In the genomic region with DNA sequence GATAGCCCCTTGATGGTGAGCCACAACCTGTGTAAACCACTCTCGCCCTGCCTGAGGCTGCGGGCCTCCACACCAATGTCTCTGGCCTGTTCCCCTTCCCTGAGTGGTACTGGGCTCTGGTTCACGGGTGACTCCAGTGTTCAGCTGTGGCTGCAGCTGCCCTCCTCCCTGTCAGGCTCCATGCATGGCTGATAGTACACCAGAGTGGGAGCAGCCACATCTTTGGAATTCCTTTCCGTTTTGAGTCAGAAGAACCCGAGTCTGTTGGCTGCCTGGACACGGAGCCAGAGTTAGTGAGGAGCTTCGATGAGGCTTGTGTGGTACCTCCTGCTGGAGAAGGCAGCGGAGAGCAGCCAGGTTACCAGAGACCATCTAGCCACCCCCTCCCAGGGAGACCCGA, we compare ENCODE assay signal across 19 mouse cellular contexts.
DNase-seq lines count a peak whose midpoint lies in the region; ATAC-seq and TF ChIP-seq lines count a peak whose summit lies in the region.
"Had no signal": no experiment of that assay in that cellular context is flagged by ENCODE, and none has a peak within 500 bp of the region (broad histone marks: within the 10 kb centered on the region; RNA-seq: fewer than 3 reads in every experiment).

No protein-coding gene starts in this region.

- H3K36me3 ChIP-seq in heart, embryonic 14.5 days (ENCODE audit: control insufficient read depth, insufficient read depth, low read length), result no peaks in the 10 kb centered on the region
- H3K36me3 ChIP-seq in kidney, embryonic 16.5 days (ENCODE audit: insufficient read depth, low read length), result no peaks in the 10 kb centered on the region
- no peaks in the 10 kb centered on the region for H3K36me3 ChIP-seq in myocyte (ENCODE audit: control insufficient read depth, insufficient read depth)
- H3K36me3 ChIP-seq: forebrain, embryonic 15.5 days; hindbrain, embryonic 12.5 days; midbrain, embryonic 13.5 days had no signal

- no peak for TF ChIP-seq POLR2A in myocyte (IDR thresholded peaks at IDR 0.05; ENCODE audit: insufficient read length, low read depth)

- peak overlapping the region; percentile 85 to 88 for H3K27ac ChIP-seq in heart, embryonic 14.5 days (replicated peaks in 1 of 2; ENCODE audit: control insufficient read depth in 1 of 2, insufficient read depth in 1 of 2, low read depth in 2 of 2, low read length in 2 of 2)
- peak overlapping the region; percentile 25 for H3K27ac ChIP-seq in kidney, embryonic 16.5 days (ENCODE audit: low read length)
- H3K27ac ChIP-seq: forebrain, embryonic 15.5 days; hindbrain, embryonic 12.5 days; midbrain, embryonic 13.5 days had no signal

- no peak for ATAC-seq in heart, embryonic 14.5 days (ENCODE audit: insufficient number of reproducible peaks, insufficient read depth, low FRiP score, low read depth)
- ATAC-seq in kidney, embryonic 16.5 days (ENCODE audit: low FRiP score, low TSS enrichment), result 0 out of 2 replicates have a peak, but pooled peaks have one; percentile 40
- peak; percentile 42 for ATAC-seq in Patski
- ATAC-seq in cerebellum, adult (ENCODE audit: insufficient number of reproducible peaks, low FRiP score, low TSS enrichment), result no peak
- ATAC-seq: forebrain, embryonic 15.5 days; midbrain, embryonic 13.5 days had no signal

- no peak overlapping the region for H3K4me3 ChIP-seq in heart, embryonic 14.5 days (ENCODE audit: control insufficient read depth in 1 of 2, insufficient read depth in 1 of 2, low read depth in 1 of 2, low read length in 2 of 2)
- H3K4me3 ChIP-seq in kidney, embryonic 16.5 days (ENCODE audit: low read length), result no peak overlapping the region
- no peak overlapping the region for H3K4me3 ChIP-seq in myocyte
- H3K4me3 ChIP-seq: erythroblast, embryonic 14.5 days; forebrain, embryonic 15.5 days; hindbrain, embryonic 12.5 days; midbrain, embryonic 13.5 days had no signal

- H3ac ChIP-seq in myocyte (ENCODE audit: control insufficient read depth, insufficient read length), result no peak overlapping the region

- in situ Hi-C loops in Patski (cut with MboI; ENCODE audit: low pct_unique_long_range_greater_than_20kb), result loop anchor here (5.0 kb wide), 1 partner anchor 225 kb away; a partner anchor contains a TSS

- no peaks in the 10 kb centered on the region for H3K9me3 ChIP-seq in heart, embryonic 14.5 days (ENCODE audit: control insufficient read depth, low read length)
- H3K9me3 ChIP-seq in kidney, embryonic 16.5 days (ENCODE audit: low read length), result no peaks in the 10 kb centered on the region
- H3K9me3 ChIP-seq: forebrain, embryonic 15.5 days; hindbrain, embryonic 12.5 days; midbrain, embryonic 13.5 days had no signal

- POLR2A ChIA-PET in Patski (lab: Charles Lee), result interaction anchor here (0.6 kb wide), 1 partner anchor 101 kb away, joined by 3 read pairs; no protein-coding TSS in a partner anchor

- H3K9ac ChIP-seq in heart, embryonic 14.5 days (ENCODE audit: low read length), result peak overlapping the region; percentile 40
- no peak overlapping the region for H3K9ac ChIP-seq in kidney, embryonic 16.5 days (replicated peaks; ENCODE audit: low read length)
- H3K9ac ChIP-seq: forebrain, embryonic 15.5 days; hindbrain, embryonic 12.5 days; midbrain, embryonic 13.5 days had no signal

- DNase-seq in heart, postnatal 4 days, result no peak
- DNase-seq in kidney, postnatal 14 days, result no peak
- no peak for DNase-seq in Patski (ENCODE audit: low read depth, low spot score)
- DNase-seq: adrenal gland, postnatal 25 days; cerebellum, adult 2 months; cerebellum, postnatal 36 days; gastrocnemius, postnatal 36 days; kidney, postnatal 25 days; liver; lung, postnatal 10 days; thymus, postnatal 25 days had no signal

- peaks cover 5% of the 10 kb centered on the region; the same call in 1 of the 2 replicates for H3K27me3 ChIP-seq in heart, embryonic 14.5 days (ENCODE audit: control insufficient read depth, insufficient read depth, low read length)
- no peaks in the 10 kb centered on the region; the same call in 1 of the 2 replicates for H3K27me3 ChIP-seq in kidney, embryonic 16.5 days (ENCODE audit: insufficient read depth, low read length)
- H3K27me3 ChIP-seq in Patski, result no peaks in the 10 kb centered on the region
- H3K27me3 ChIP-seq in myocyte (ENCODE audit: control insufficient read depth, insufficient read depth, insufficient read length), result no peaks in the 10 kb centered on the region
- H3K27me3 ChIP-seq: forebrain, embryonic 15.5 days had no signal

- peak overlapping the region; percentile 9; the same call in 1 of the 2 replicates for H3K4me2 ChIP-seq in heart, embryonic 14.5 days (ENCODE audit: low read length)
- H3K4me2 ChIP-seq in kidney, embryonic 16.5 days (replicated peaks; ENCODE audit: low read depth, low read length), result no peak overlapping the region
- H3K4me2 ChIP-seq in myocyte (ENCODE audit: low read depth), result no peak overlapping the region
- H3K4me2 ChIP-seq: forebrain, embryonic 15.5 days; hindbrain, embryonic 12.5 days; midbrain, embryonic 13.5 days had no signal

- CTCF ChIA-PET in Patski (lab: Charles Lee), result interaction anchor here (0.7 to 1.6 kb wide), 2 partner anchors 226 kb away, joined by 3 read pairs; no protein-coding TSS in a partner anchor

- no peaks in the 10 kb centered on the region for H3K79me2 ChIP-seq in myocyte (ENCODE audit: control insufficient read depth, insufficient read depth)

- 35% methylated on average over 9 of the region's 9 CpGs for WGBS in heart, embryonic 14.5 days
- 53% methylated on average over 9 of the region's 9 CpGs for WGBS in kidney, embryonic 16.5 days

- peaks cover 45 to 68% of the 10 kb centered on the region in 2 experiments for H3K4me1 ChIP-seq in heart, embryonic 14.5 days (ENCODE audit: control insufficient read depth in 2 of 2, insufficient read depth in 2 of 2, low read length in 2 of 2)
- H3K4me1 ChIP-seq in kidney, embryonic 16.5 days (ENCODE audit: insufficient read depth, low read length), result peaks cover 32% of the 10 kb centered on the region
- H3K4me1 ChIP-seq: forebrain, embryonic 15.5 days had no signal

- TF ChIP-seq CTCF in Patski (IDR thresholded peaks at IDR 0.05), result no peak

TF ChIP-seq in myocyte, 11 proteins besides CTCF, POLR2A, EP300 and RAD21:
- TF ChIP-seq USF1 (IDR thresholded peaks at IDR 0.05; ENCODE audit: low read depth), result no peak
- no peak for TF ChIP-seq TCF12 (IDR thresholded peaks at IDR 0.05; ENCODE audit: insufficient read depth, poor library complexity, severe bottlenecking)
- no peak for TF ChIP-seq MAX (IDR thresholded peaks at IDR 0.05; ENCODE audit: low read depth)
- no peak for TF ChIP-seq CEBPB (IDR thresholded peaks at IDR 0.05; ENCODE audit: insufficient read depth, poor library complexity, severe bottlenecking)
- TF ChIP-seq REST (IDR thresholded peaks at IDR 0.05; ENCODE audit: insufficient read depth, insufficient read length), result no peak
- TF ChIP-seq SRF (IDR thresholded peaks at IDR 0.05; ENCODE audit: control insufficient read depth, insufficient read length, low read depth), result no peak
- no peak for TF ChIP-seq E2F4 (IDR thresholded peaks at IDR 0.05; ENCODE audit: insufficient read depth)
- peak; percentile 49 to 95 (median 94) for TF ChIP-seq MYOG (IDR thresholded peaks at IDR 0.05; ENCODE audit: control insufficient read depth in 1 of 3, insufficient read depth in 1 of 3, insufficient read length in 2 of 3, low read depth in 2 of 3)
- TF ChIP-seq MYOD1 (IDR thresholded peaks at IDR 0.05; ENCODE audit: control insufficient read depth in 1 of 3, insufficient read length in 2 of 3, low read depth in 2 of 3), result peak; percentile 23 to 91 (median 79)
- peak; percentile 80 for TF ChIP-seq TCF3 (IDR thresholded peaks at IDR 0.05; ENCODE audit: insufficient read length, low read depth)
- TF ChIP-seq POLR2AphosphoS2 (IDR thresholded peaks at IDR 0.05; ENCODE audit: insufficient read length, low read depth), result no peak
TF ChIP-seq in myocyte: peak in this region for 3.

Comparison
In these comparisons a context has a peak if more than half of its experiments do, and no peak if none do; other contexts are left out.
1. ATAC-seq: peak in kidney, embryonic 16.5 days (single experiment) and Patski (single experiment); none in heart, embryonic 14.5 days (single experiment) and cerebellum, adult (single experiment).